In the genomic region with DNA sequence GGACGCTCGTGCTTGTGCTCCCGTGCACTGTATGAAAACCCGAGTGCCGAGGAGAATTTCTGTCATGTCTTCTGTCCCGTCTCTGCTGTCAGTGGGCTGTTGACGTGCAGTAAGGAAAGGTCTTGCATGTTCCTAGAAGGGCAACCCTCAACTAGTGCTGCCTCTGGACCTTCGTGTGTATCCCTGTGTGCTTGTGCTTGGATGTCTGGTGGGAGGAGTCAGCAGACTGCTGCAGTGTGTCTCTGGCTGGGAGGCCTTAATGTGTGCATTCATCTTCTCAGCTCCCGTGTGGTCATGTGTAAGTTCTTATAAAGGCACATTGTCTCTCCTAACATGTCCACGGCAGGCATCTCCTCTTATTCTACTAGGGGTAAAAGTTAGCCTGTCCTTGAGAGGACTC, we compare ENCODE assay signal across 21 mouse cellular contexts. TPM values are rescaled to one million over a fixed set of nuclear protein-coding genes. Genes with fewer than 3 reads are reported as not detected.
A peak's percentile ranks its signal among the peaks of the same experiment; 100 is the strongest.
DNase-seq lines count a peak whose midpoint lies in the region; ATAC-seq and TF ChIP-seq lines count a peak whose summit lies in the region.
"Had no signal": no experiment of that assay in that cellular context is flagged by ENCODE, and none has a peak within 500 bp of the region (broad histone marks: within the 10 kb centered on the region; RNA-seq: fewer than 3 reads in every experiment).

No protein-coding gene starts in this region.

- H3K9ac ChIP-seq in heart, embryonic 16.5 days (ENCODE audit: low read length) = peak overlapping the region; percentile 3; the same call in 1 of the 2 replicates
- H3K9ac ChIP-seq: limb, embryonic 12.5 days; liver, embryonic 12.5 days; midbrain, embryonic 12.5 days; neural tube, embryonic 12.5 days had no signal

- intact Hi-C loops in left cerebral cortex, postnatal 14 days (cut with DNase I) = no loop called here

- peak overlapping the region; percentile 24; the same call in 1 of the 2 replicates for H3K4me3 ChIP-seq in heart, embryonic 16.5 days (ENCODE audit: low read length)
- H3K4me3 ChIP-seq in layer of hippocampus, adult 2 months = peak overlapping the region; percentile 29; the same call in 1 of the 2 replicates
- H3K4me3 ChIP-seq in olfactory bulb, adult 2 months (ENCODE audit: insufficient read depth, low read depth, low read length) = no peak overlapping the region
- H3K4me3 ChIP-seq: embryonic facial prominence, embryonic 10.5 days; limb, embryonic 12.5 days; liver, embryonic 12.5 days; midbrain, embryonic 12.5 days; neural tube, embryonic 12.5 days had no signal

- DNase-seq in frontal cortex, postnatal 36 days (ENCODE audit: low spot score in 2 of 2) = no peak
- DNase-seq in heart, adult 8-10 months (ENCODE audit: low spot score) = no peak
- no peak for DNase-seq in layer of hippocampus, adult 2 months (ENCODE audit: low spot score in 2 of 2)
- no peak for DNase-seq in layer of hippocampus, adult 8-10 months (ENCODE audit: low spot score in 2 of 2)
- DNase-seq in left cerebral cortex, postnatal 14 days (ENCODE audit: low spot score in 2 of 2) = no peak
- DNase-seq: cerebellum, adult 18-20 months; cerebellum, postnatal 36 days; kidney, postnatal 4 days; lung, adult 2 months; lung, postnatal 4 days; thymus, adult 18-20 months; thymus, postnatal 4 days had no signal

- no peak for TF ChIP-seq POLR2A in olfactory bulb, adult 2 months (IDR thresholded peaks at IDR 0.05; ENCODE audit: insufficient read depth, low read depth, low read length)

- no peaks in the 10 kb centered on the region for H3K9me3 ChIP-seq in heart, embryonic 16.5 days (replicated peaks; ENCODE audit: control insufficient read depth, low read length)
- H3K9me3 ChIP-seq: embryonic facial prominence, embryonic 10.5 days; G1E; limb, embryonic 12.5 days; liver, embryonic 12.5 days; midbrain, embryonic 12.5 days; neural tube, embryonic 12.5 days had no signal

- peaks cover 17% of the 10 kb centered on the region for H3K4me1 ChIP-seq in heart, embryonic 16.5 days (ENCODE audit: control insufficient read depth, insufficient read depth, low read length)
- H3K4me1 ChIP-seq in olfactory bulb, adult 2 months (ENCODE audit: control insufficient read depth, insufficient read depth, low read length) = peaks cover 16% of the 10 kb centered on the region

- peak overlapping the region; percentile 13; the same call in 1 of the 2 replicates for H3K27ac ChIP-seq in heart, embryonic 16.5 days (ENCODE audit: low read length)
- peak overlapping the region; percentile 81 for H3K27ac ChIP-seq in layer of hippocampus, adult 2 months
- 0 out of 2 replicates have a peak overlapping the region, but pooled peaks have one; percentile 21 for H3K27ac ChIP-seq in olfactory bulb, adult 2 months (ENCODE audit: insufficient read depth, low read depth, low read length)
- H3K27ac ChIP-seq: embryonic facial prominence, embryonic 10.5 days; limb, embryonic 12.5 days; liver, embryonic 12.5 days; midbrain, embryonic 12.5 days; neural tube, embryonic 12.5 days had no signal

- WGBS in heart, embryonic 16.5 days = 52% methylated on average over 10 of the region's 10 CpGs
- WGBS in olfactory bulb, adult 2 months = 78% methylated on average over 10 of the region's 10 CpGs

- no peaks in the 10 kb centered on the region for H3K27me3 ChIP-seq in heart, embryonic 16.5 days (ENCODE audit: control insufficient read depth, insufficient read depth, low read length)
- H3K27me3 ChIP-seq: limb, embryonic 12.5 days; liver, embryonic 12.5 days; midbrain, embryonic 12.5 days; neural tube, embryonic 12.5 days had no signal

- no peaks in the 10 kb centered on the region for H3K36me3 ChIP-seq in heart, embryonic 16.5 days (ENCODE audit: control insufficient read depth, insufficient read depth)
- H3K36me3 ChIP-seq: embryonic facial prominence, embryonic 10.5 days; limb, embryonic 12.5 days; liver, embryonic 12.5 days; midbrain, embryonic 12.5 days; neural tube, embryonic 12.5 days had no signal

- H3K4me2 ChIP-seq in heart, embryonic 16.5 days (ENCODE audit: low read depth, low read length) = peak overlapping the region; percentile 54
- H3K4me2 ChIP-seq: limb, embryonic 12.5 days; liver, embryonic 12.5 days; midbrain, embryonic 12.5 days; neural tube, embryonic 12.5 days had no signal

- TF ChIP-seq CTCF in layer of hippocampus, adult 2 months (conservative IDR thresholded peaks at IDR 0.05) = no peak
- TF ChIP-seq CTCF in olfactory bulb, adult 2 months (IDR thresholded peaks at IDR 0.05; ENCODE audit: insufficient read depth, low read depth, low read length) = no peak

- peak; percentile 75 for ATAC-seq in frontal cortex, adult (ENCODE audit: low TSS enrichment)
- ATAC-seq in heart, embryonic 16.5 days (replicated peaks; ENCODE audit: extremely low read depth, insufficient read depth, low FRiP score) = peak; percentile 63

RNA-seq across cellular contexts. Expression of gene Vwa8, which starts 32.7 kb away (rescaled TPM):
- polyA plus RNA-seq in heart, embryonic 16.5 days (2015; fragmentation: Nextera tagmentation; extraction: Ambion mirVana) = 16.9 and 20.0 TPM in 2 replicates
- total RNA-seq in heart, adult 8-10 months (2022) = 100 to 1,000 TPM; 168 to 243 (median 193) TPM
- 10 to 100 TPM; 29.4 to 31.0 TPM for total RNA-seq in layer of hippocampus, adult 2 months (2021)
- 10 to 100 TPM; 30.4 to 39.6 (median 34.1) TPM for total RNA-seq in layer of hippocampus, adult 8-10 months (2022)
- 75.9 TPM in 1 of 2 replicates, not detected in the other for polyA plus RNA-seq in olfactory bulb, adult 2 months (2012; ENCODE audit: insufficient read depth, insufficient read length, low replicate concordance, missing spikeins)
- total RNA-seq in left cerebral cortex, postnatal 14 days (2021) = 10 to 100 TPM; 21.1 to 24.3 TPM

Comparison
In these comparisons a context has a peak if more than half of its experiments do, and no peak if none do; other contexts are left out.
1. H3K27ac ChIP-seq: peak in every context shown above with its lines; median percentile 81 in layer of hippocampus, adult 2 months; 21 in olfactory bulb, adult 2 months; 13 in heart, embryonic 16.5 days.
2. RNA of gene Vwa8, which starts 32.7 kb away (total RNA-seq): 168 to 243 TPM in heart, adult 8-10 months; 30.4 to 39.6 TPM in layer of hippocampus, adult 8-10 months, 29.4 to 31.0 TPM in layer of hippocampus, adult 2 months and 21.1 to 24.3 TPM in left cerebral cortex, postnatal 14 days; every median in the first group is over 4 times any median in the second.